Mouse (Mus musculus): ENCODE measurements around the gene Plekhm1.
A peak's percentile ranks its signal among the peaks of the same experiment; 100 is the strongest.

Plekhm1 gene

DNA sequence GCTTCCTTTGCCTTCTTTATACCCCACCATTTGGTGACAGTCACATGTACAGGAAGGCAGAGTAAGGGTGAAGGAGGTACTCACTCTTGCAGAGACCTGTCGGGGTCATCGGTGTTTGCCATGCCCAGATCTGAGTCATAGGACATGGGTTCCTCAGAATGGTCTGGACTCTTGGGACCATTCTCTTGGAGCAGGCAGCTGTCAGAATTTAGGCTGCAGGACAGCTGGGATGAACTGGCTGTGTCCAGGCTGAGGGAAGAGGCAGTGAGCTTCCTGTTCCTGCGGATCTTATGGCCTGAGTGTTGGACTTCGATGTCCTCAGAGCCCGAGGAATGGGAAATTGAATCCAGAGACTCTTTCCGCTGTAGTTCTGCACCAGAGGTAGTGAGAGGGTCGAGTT lies 17.9 kb downstream of the Plekhm1 start:
- no peak for DNase-seq (ENCODE audit: low spot score in 2 of 2)

- DNase-seq (ENCODE audit: low spot score in 2 of 2) = no peak
Observed at GRCm38 (mm10) chr11:103394025-103394424, 18.5 kb downstream of the Plekhm1 start.

DNA sequence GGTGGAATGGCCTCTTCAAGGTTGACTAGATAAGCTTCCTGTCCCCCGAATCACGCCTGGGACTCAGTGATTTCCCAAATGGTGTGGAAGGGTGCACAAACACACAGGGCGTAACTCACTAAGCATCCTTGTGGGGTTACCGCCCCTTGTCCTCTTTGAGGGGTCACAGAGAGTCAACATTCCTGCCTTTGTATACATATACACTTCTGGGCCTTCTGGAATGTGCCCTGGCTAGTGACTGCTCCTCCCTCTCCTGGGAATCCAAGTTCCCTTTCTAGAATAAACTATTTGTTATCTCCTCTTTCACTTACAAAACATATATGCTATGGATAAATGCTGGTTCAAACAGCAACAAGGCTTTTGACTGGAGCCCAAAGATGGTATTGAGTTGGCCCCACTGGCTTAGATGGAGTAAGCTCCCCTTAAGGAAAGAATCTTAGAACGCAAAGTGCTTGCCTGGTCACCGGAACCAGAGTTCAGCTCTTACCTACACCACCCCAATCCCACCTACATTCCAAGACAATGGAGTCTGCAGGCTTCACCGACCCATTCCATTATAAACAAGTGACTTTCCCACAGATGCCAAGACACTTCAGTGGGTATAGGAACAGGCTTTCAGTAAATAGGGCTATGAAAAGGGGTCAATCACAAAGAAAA lies 24.5 kb downstream of the Plekhm1 start:
- no peak for DNase-seq (ENCODE audit: low spot score in 2 of 2)

- DNase-seq (ENCODE audit: low spot score in 2 of 2) = no peak
Observed at GRCm38 (mm10) chr11:103386827-103387226, 25.7 kb downstream of the Plekhm1 start.

DNA sequence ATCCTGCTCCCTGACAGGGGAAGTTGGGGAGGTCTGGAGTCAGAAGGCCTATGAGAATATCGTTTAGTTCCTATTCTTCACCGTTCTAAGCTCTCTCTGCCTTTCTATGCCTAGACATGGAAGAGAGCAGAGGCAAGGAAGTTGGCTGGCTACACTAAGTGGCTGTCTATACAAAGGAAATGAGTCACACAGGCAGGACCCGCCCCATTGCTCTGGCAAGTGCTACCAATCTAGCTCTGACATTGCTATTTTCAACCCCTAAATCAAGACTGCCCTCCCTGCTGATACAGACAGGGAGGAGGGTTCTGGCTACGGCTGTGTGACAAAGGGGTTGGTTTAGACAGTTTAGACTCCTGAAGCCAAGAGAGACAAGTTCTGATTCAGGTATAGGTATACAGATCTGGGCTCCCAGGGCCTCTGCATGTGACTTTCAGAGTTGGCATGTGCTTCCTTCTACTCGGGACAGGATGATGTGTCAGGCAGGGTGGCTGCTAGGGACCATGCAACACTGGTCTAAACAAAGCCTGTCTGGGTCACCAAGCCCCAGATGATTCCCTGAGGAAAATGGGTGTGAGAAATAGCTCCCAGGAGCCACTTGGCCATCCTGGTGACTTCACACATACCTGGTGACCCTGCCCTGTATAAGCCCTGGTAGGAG lies 30.4 kb downstream of the Plekhm1 start:
- peak; percentile 55 to 56 for DNase-seq (ENCODE audit: low spot score in 2 of 2)

- no peak for DNase-seq (ENCODE audit: low spot score in 2 of 2)
Observed at GRCm38 (mm10) chr11:103381505-103381904, 31.0 kb downstream of the Plekhm1 start.

GRCm38 (mm10) chr11:103380460-103380859 lies 32.0 kb downstream of the Plekhm1 start:
- DNase-seq (ENCODE audit: low spot score in 2 of 2) = no peak

GRCm38 (mm10) chr11:103378341-103378740 lies 34.1 kb downstream of the Plekhm1 start:
- no peak for DNase-seq (ENCODE audit: low spot score in 2 of 2)

DNA sequence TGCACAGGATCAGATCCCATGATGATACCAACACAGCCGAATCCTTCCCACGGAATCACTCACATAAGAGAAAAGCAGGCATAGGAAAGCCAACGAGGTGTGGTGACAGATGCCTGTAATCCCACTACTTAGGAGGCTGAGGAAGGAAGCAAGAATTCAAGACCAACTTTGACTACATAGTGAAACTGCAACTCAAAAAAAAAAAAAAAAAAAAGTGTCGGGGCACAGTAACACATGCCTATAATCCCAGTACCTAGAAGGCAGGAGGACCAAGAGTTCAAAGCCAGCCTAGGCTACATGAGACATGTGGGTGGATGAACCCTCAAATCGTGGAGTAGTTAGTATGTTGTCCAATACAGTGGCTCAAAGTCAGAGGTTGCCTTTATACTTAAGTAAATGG lies 36.7 kb downstream of the Plekhm1 start:
- DNase-seq (ENCODE audit: low spot score in 2 of 2) = no peak

GRCm38 (mm10) chr11:103375258-103375657 lies 37.2 kb downstream of the Plekhm1 start:
- peak; percentile 60 to 63 for DNase-seq (ENCODE audit: low spot score in 2 of 2)

GRCm38 (mm10) chr11:103373922-103374321 lies 38.6 kb downstream of the Plekhm1 start:
- DNase-seq (ENCODE audit: low spot score in 2 of 2) = peak; percentile 54 to 60

- DNase-seq (ENCODE audit: low spot score in 2 of 2) = no peak
Observed at GRCm38 (mm10) chr11:103372561-103372960, 39.9 kb downstream of the Plekhm1 start.

DNA sequence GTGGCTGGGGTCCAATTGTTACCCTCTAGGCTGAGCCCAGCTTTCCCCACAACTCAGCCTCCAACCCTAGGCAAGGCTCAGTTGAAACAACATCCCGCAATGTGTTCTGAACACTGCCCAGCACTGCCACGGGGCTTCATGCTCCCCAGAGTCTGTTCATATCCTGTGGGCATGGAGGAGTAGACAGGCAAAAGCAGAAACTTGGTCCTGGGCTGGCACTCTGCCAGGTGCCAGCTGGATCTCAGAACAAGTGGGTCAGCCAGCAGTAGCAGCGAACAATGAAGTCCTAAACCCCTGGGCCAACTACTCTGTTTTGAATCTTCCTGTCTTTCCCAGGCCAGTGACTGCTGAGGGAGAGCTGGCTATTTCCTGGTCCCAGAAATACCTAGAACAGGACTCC lies 40.4 kb downstream of the Plekhm1 start:
- peak; percentile 54 to 59 for DNase-seq (ENCODE audit: low spot score in 2 of 2)

- no peak for DNase-seq (ENCODE audit: low spot score in 2 of 2)
Observed at GRCm38 (mm10) chr11:103371222-103371539, 41.3 kb downstream of the Plekhm1 start.

GRCm38 (mm10) chr11:103370397-103371221 lies 41.9 kb downstream of the Plekhm1 start:
- DNase-seq (ENCODE audit: low spot score in 2 of 2) = no peak

- DNase-seq (ENCODE audit: low spot score in 2 of 2) = no peak
Observed at GRCm38 (mm10) chr11:103365530-103365929, 47.0 kb downstream of the Plekhm1 start.

GRCm38 (mm10) chr11:103365022-103365421 lies 47.5 kb downstream of the Plekhm1 start:
- no peak for DNase-seq (ENCODE audit: low spot score in 2 of 2)

DNA sequence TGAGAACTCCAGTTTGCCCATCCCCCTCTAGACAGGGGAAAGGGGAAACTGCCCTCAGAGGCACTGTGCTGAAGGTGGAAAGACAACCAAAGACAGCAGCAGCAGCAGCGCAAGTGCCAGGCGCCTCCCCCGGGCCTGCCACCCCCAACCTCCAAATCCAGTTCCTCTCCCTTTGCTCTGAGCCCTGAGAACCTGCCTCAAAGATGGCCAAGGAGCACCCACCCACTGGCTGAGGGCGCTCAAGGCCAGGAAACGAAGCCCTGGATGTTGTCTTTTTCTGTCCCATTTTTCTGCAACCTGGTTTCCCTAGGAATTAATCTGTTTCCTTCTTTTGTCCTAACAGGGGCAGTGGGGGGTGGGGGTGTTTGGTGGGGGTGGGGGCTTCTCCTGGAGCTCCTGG lies 48.2 kb downstream of the Plekhm1 start:
- no peak for DNase-seq (ENCODE audit: low spot score in 2 of 2)

DNA sequence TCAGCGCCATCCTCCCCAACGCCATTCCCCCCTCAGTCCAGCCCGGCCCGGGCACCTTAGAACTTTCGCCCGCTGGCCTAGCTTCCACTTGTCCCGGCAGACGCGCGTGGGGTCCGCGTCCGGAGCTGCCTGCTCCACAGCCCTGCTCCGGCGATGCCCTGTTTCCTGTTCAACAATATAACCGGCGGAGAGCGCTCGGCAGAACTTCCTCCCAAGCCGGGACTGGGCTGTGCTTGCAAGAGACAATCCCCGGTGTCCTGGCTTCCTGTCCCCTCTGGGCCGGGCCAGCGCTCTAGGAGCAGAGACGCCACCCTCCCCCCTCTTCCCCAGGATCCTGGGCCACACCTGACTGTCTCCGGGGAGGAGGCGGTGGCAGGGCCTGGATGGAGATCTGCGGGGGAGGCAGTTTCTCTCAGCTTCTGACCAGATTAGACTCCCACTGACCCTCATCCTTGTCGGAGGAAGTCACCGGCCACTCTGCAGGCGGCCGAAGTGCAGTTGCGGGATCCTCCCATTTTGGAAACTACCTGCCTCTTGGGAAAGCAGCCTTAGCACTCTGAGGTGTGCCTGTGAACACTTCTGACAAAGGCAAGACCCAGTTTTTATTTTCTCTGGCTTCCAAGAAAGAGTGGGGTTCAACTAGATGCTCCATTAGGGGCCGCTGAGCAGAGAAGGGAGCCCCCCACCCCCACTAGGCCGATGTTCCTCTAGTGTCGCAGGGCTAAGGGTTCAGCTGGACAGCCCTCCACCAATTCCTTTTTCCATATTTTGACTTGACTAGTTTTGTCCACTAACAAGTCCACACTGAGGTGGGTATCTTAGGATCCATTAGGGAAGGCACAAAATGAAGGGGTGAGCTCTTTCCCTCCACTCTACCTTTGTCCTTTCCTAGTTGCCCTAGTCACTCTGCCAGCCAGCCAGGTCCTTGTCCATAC lies 49.0 kb downstream of the Plekhm1 start, which contains the start of gene Arhgap27:
Arhgap27 (minus strand) TSS at position 479 of the 935 bp plus-strand sequence.
- peak; percentile 65 to 70 for DNase-seq (ENCODE audit: low spot score in 2 of 2)

GRCm38 (mm10) chr11:103362521-103363181 lies 49.8 kb downstream of the Plekhm1 start:
- no peak for DNase-seq (ENCODE audit: low spot score in 2 of 2)

GRCm38 (mm10) chr11:103362054-103362432 lies 50.4 kb downstream of the Plekhm1 start:
- DNase-seq (ENCODE audit: low spot score in 2 of 2) = peak in 1 of 2 experiments; percentile 43

Data from spleen, postnatal 36 days (tissue).